Mouse (Mus musculus) retina, postnatal 1 day (tissue): ENCODE measurements around the gene Elf3.
"Not testable (repeated sequence)": the region's sequence is repeated elsewhere in the genome, so short reads cannot be mapped to it uniquely, and the experiment has no call there.

ENCODE experiments used
- DNase-seq: peaks from one replicate; pipeline ENCODE4 v3.0.0-alpha.2; 2012

Gene Elf3

GRCm38 (mm10) chr1:135258380-135259127, at the start of gene Elf3:
Gene Elf3, minus strand, starts transcription at chr1:135258568.
- DNase-seq = peak; percentile 83

GRCm38 (mm10) chr1:135290908-135291307, 32.5 kb upstream of the Elf3 start:
- DNase-seq = no peak

GRCm38 (mm10) chr1:135286311-135286710, 27.9 kb upstream of the Elf3 start:
- no peak for DNase-seq

- DNase-seq = peak; percentile 86
Measured at GRCm38 (mm10) chr1:135283826-135284291, 25.5 kb upstream of the Elf3 start, which contains the start of gene Rnpep. Gene Rnpep, minus strand, starts transcription at chr1:135284084.

- DNase-seq = no peak
Measured at GRCm38 (mm10) chr1:135283287-135283825, 25.0 kb upstream of the Elf3 start.

GRCm38 (mm10) chr1:135282536-135283286, 24.3 kb upstream of the Elf3 start:
- DNase-seq = no peak

GRCm38 (mm10) chr1:135281841-135282240, 23.5 kb upstream of the Elf3 start:
- no peak for DNase-seq

- peak; percentile 56 for DNase-seq
Measured at GRCm38 (mm10) chr1:135280646-135281045, 22.3 kb upstream of the Elf3 start.

GRCm38 (mm10) chr1:135271371-135271770, 13.0 kb upstream of the Elf3 start:
- no peak for DNase-seq

GRCm38 (mm10) chr1:135267663-135268446, 9.5 kb upstream of the Elf3 start:
- no peak for DNase-seq

- DNase-seq = no peak
Measured at GRCm38 (mm10) chr1:135265834-135266233, 7.5 kb upstream of the Elf3 start.

GRCm38 (mm10) chr1:135263316-135263715, 4.9 kb upstream of the Elf3 start:
- DNase-seq = peak; percentile 22

- no peak for DNase-seq
Measured at GRCm38 (mm10) chr1:135262329-135262728, 4.0 kb upstream of the Elf3 start.

GRCm38 (mm10) chr1:135260931-135261330, 2.6 kb upstream of the Elf3 start:
- no peak for DNase-seq

GRCm38 (mm10) chr1:135259128-135259436, 714 bp upstream of the Elf3 start:
- peak; percentile 94 for DNase-seq

- no peak for DNase-seq
Measured at GRCm38 (mm10) chr1:135256299-135256698, 2.1 kb downstream of the Elf3 start.

- DNase-seq = no peak
Measured at GRCm38 (mm10) chr1:135252854-135253253, 5.5 kb downstream of the Elf3 start.

- no peak for DNase-seq
Measured at GRCm38 (mm10) chr1:135251405-135251804, 7.0 kb downstream of the Elf3 start.

GRCm38 (mm10) chr1:135250706-135251105, 7.7 kb downstream of the Elf3 start:
- no peak for DNase-seq

- peak; percentile 50 for DNase-seq
Measured at GRCm38 (mm10) chr1:135248434-135248850, 9.9 kb downstream of the Elf3 start.

- no peak for DNase-seq
Measured at GRCm38 (mm10) chr1:135244014-135244413, 14.4 kb downstream of the Elf3 start.

- DNase-seq = not testable (repeated sequence)
Measured at GRCm38 (mm10) chr1:135240206-135240605, 18.2 kb downstream of the Elf3 start.
